Mouse (Mus musculus) activated CD4-positive, CD25-positive, alpha-beta regulatory T cell, adult 9 weeks (primary cell): ENCODE measurements around the gene Ptprb. TPM values are rescaled to one million over a fixed set of nuclear protein-coding genes. Genes with fewer than 3 reads are reported as not detected.

Experiments
- polyA plus RNA-seq: library from polyadenylated mRNA; unstranded; fragments of 100-300 nt; shearing (Covaris generic); gene quantifications from one replicate; pipeline ENCODE4 v1.2.1, GENCODE M21; 2017

Ptprb gene
- polyA plus RNA-seq: not detected

GRCm38 (mm10) chr10:116275280-116275679, at the start of gene Ptprb:
TSS of gene Ptprb (plus strand) at chr10:116275523.

Other genes with a start within 250 kb of the Ptprb start
- gene 4933416C03Rik, start 161.6 kb upstream of the Ptprb start, polyA plus RNA-seq: not detected
- 1.5 TPM for gene Kcnmb4, start 198.4 kb downstream of the Ptprb start, polyA plus RNA-seq